Mouse (Mus musculus) cerebellum, postnatal 10 days (tissue): ENCODE results near the gene Scpep1.
"Not testable (repeated sequence)": the region's sequence is repeated elsewhere in the genome, so short reads cannot be mapped to it uniquely, and the experiment has no call there.

Source experiments
- DNase-seq, 2 experiments: peaks; one replicate each; pipeline ENCODE4 v3.0.0; 2021; ENCODE audit warnings: mixed read lengths in 2 of 2

The Scpep1 gene

GRCm38 (mm10) chr11:88955217-88955969, at the start of gene Scpep1:
Scpep1 (minus strand) TSS chr11:88955465.
- DNase-seq, result peak; percentile 98 to 99

- DNase-seq, result no peak
Measured at GRCm38 (mm10) chr11:89003726-89004125, 48.5 kb upstream of the Scpep1 start.

GRCm38 (mm10) chr11:89003078-89003477, 47.8 kb upstream of the Scpep1 start:
- peak in 1 of 2 experiments; percentile 23 for DNase-seq

- DNase-seq, result peak; percentile 68 to 76
Measured at GRCm38 (mm10) chr11:89002621-89003020, 47.4 kb upstream of the Scpep1 start.

GRCm38 (mm10) chr11:89002068-89002467, 46.8 kb upstream of the Scpep1 start:
- no peak for DNase-seq

- DNase-seq, result no peak
Measured at GRCm38 (mm10) chr11:89001569-89001968, 46.3 kb upstream of the Scpep1 start.

GRCm38 (mm10) chr11:89000527-89000819, 45.2 kb upstream of the Scpep1 start:
- DNase-seq, result no peak

DNA sequence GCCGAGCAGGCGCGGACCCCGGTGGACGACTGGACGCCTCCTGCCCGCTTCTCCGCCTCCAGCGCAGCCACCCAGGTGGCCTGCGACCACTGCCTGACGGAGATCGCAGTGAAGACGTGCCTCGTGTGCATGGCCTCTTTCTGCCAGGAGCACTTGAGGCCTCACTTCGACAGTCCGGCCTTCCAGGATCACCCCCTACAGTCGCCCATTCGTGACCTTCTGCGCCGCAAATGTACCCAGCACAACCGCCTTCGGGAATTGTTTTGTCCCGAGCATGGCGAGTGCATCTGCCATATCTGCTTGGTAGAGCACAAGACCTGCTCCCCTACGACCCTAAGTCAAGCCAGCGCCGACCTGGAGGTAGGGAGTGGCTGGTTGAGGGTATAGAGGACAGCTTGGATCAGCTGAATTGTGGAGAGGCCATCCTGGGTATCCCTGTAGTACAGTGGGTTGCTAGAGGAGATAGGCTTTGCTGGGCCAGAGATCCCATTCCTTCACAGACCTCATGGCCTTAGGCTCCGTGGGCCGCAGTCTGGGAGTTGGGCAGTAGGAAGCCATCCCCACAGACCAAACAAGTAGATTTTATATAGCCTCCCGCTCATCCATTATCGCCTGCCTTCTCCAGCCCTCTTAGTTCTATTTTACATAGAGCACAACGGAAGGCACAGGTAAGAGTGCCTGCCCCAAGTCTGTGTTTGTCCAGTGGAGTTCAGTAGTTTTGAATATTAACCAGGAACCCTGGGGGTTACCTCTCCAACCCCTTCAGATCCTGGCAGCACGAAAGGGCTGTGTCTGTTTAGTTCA, 44.7 kb upstream of the Scpep1 start:
- DNase-seq, result no peak

GRCm38 (mm10) chr11:88998974-88999722, 43.9 kb upstream of the Scpep1 start, which contains the start of gene Trim25:
Trim25 (plus strand) TSS chr11:88999376.
- DNase-seq, result peak; percentile 44 to 63

- DNase-seq, result no peak
Measured at GRCm38 (mm10) chr11:88998406-88998805, 43.1 kb upstream of the Scpep1 start.

- DNase-seq, result not testable (repeated sequence)
Measured at GRCm38 (mm10) chr11:88997343-88997742, 42.1 kb upstream of the Scpep1 start.

DNA sequence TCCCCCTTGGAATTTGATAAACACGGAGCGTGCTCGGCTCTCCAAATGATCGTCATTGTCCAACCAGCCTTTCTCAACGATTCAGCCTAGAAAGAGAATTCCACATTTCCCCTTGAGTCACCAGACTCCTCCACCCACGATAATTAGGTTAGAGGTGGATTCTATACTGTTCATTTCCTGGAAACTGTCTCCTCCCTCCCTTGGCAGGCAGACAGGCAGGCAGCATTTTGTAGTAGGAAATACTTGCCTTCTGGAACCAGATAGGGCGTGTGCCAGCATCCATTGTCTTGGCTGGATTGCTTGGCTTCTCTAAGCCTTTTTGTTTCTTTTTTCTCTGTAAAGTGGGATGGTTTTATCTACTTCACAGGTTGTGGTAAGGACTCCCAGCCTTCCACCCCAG, 41.2 kb upstream of the Scpep1 start:
- no peak for DNase-seq

GRCm38 (mm10) chr11:88995616-88996015, 40.4 kb upstream of the Scpep1 start:
- DNase-seq, result no peak

GRCm38 (mm10) chr11:88994492-88994891, 39.2 kb upstream of the Scpep1 start:
- no peak for DNase-seq

GRCm38 (mm10) chr11:88993625-88994024, 38.4 kb upstream of the Scpep1 start:
- DNase-seq, result peak; percentile 50 to 54

- no peak for DNase-seq
Measured at GRCm38 (mm10) chr11:88993186-88993585, 37.9 kb upstream of the Scpep1 start.

- DNase-seq, result peak; percentile 11 to 58
Measured at GRCm38 (mm10) chr11:88989530-88989929, 34.3 kb upstream of the Scpep1 start.

DNA sequence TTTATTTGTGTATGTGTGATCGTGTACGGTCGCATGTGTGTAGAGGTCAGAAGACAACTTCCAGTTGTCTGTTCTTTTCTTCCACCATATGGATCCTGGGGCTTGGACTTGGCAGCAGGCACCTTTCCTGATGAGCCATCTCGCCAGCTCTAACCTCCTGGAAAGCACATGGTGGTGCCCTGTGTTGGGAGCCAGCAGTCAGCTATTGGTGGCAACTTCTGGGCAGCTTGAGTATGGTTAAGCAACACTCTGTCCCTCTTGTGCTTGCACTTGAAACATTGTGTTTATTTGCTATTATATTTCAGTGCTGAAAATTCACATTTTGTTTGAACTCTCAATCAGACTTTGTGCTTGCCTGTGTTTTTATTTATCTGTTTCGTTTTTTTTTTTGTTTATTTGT, 33.7 kb upstream of the Scpep1 start:
- DNase-seq, result peak in 1 of 2 experiments; percentile 18

GRCm38 (mm10) chr11:88986616-88987015, 31.4 kb upstream of the Scpep1 start:
- no peak for DNase-seq

GRCm38 (mm10) chr11:88981337-88981736, 26.1 kb upstream of the Scpep1 start:
- DNase-seq, result no peak

DNA sequence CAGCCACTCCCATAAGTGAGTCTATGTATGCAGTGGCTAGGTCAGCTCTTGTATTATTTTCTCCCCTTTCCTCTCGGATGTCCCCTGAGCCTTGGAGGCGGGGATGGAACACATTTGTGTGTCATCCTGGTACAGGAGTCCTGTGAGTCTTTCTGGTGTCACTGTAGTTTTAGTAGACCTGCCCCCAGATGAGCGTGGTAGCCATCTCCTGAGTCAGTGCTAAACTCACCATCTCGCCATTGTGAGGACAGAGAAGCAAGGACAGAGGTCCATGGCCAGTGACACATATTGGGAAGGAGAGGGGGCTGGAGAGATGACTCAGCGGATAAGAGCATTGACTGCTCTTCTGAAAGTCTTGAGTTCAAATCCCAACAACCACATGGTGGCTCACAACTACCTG, 21.9 kb upstream of the Scpep1 start:
- no peak for DNase-seq

DNA sequence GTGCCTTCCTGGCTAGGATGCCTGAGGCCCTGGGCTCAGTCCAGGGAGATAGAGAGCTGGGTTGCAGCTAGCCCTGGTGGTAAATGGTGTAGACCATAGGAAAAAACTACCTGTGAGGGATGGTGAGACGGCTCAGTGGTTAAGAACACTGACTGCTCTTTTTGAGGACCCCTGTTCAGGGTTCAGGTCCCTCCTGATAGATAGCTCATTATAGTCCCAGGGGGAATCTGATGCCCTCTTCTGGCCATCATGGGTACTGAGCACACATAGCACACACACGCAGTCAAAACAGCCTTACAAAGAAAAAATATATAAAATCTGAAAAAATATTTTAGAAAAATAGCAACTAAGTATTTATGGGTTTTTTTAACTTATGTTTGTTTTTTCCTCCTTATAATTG, 21.1 kb upstream of the Scpep1 start:
- peak; percentile 21 to 38 for DNase-seq
